Comparison of ENCODE assay signal across 8 mouse cellular contexts in the genomic region with DNA sequence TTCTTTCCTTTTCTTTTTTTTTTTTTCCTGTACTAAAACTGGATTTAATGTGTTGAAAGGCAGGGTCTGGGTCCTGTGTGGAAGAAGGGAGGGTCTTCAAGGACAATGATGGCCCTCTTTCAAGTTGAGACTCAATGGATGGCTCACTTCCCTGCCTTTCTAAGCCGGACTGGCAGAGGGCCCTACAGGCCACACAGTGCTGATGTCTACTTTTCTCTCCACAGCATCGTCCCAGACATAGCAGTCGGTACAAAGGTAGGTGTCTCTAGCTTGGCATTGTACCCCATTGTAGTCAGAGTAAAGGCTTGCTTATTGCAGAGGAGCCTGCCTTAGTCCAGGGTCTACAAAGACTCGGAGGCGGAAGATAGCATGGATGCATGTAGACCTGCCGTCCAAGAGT. TPM values are rescaled to one million over a fixed set of nuclear protein-coding genes. Genes with fewer than 3 reads are reported as not detected.
DNase-seq lines count a peak whose midpoint lies in the region; ATAC-seq and TF ChIP-seq lines count a peak whose summit lies in the region.

No protein-coding gene starts in this region.

- intact Hi-C loops in left cerebral cortex, postnatal 4 days (cut with DNase I) = no loop called here

- H3K27ac ChIP-seq in lung, embryonic 14.5 days (ENCODE audit: low read depth) = peak overlapping the region; percentile 100
- H3K27ac ChIP-seq in forebrain, embryonic 10.5 days = peak overlapping the region; percentile 44; the same call in 1 of the 2 replicates
- H3K27ac ChIP-seq in intestine, embryonic 16.5 days (ENCODE audit: low read length) = peak overlapping the region; percentile 100
- H3K27ac ChIP-seq in neural tube, embryonic 13.5 days (replicated peaks) = peak overlapping the region; percentile 100

- ATAC-seq in lung, embryonic 14.5 days (ENCODE audit: insufficient read depth) = no peak
- no peak for ATAC-seq in intestine, embryonic 16.5 days
- ATAC-seq in neural tube, embryonic 13.5 days (ENCODE audit: low read depth) = no peak
- no peak for ATAC-seq in CD4-positive, CD25-positive, alpha-beta regulatory T cell, adult 4 months

- H3K4me2 ChIP-seq in lung, embryonic 14.5 days = peak overlapping the region; percentile 96
- peak overlapping the region; percentile 96 for H3K4me2 ChIP-seq in intestine, embryonic 16.5 days (ENCODE audit: low read depth, low read length)
- H3K4me2 ChIP-seq in neural tube, embryonic 13.5 days = peak overlapping the region; percentile 98

- TF ChIP-seq CTCF in lung, embryonic 14.5 days (IDR thresholded peaks at IDR 0.05; ENCODE audit: low read depth) = no peak

- no peak for DNase-seq in lung, embryonic 14.5 days
- no peak for DNase-seq in lung, postnatal 14 days
- DNase-seq in forebrain, embryonic 10.5 days (ENCODE audit: extremely low spot score, low spot score) = no peak
- DNase-seq in left cerebral cortex, postnatal 4 days = no peak
- no peak for DNase-seq in gastrocnemius, adult 8-10 months (ENCODE audit: low spot score in 2 of 2)

- no peaks in the 10 kb centered on the region for H3K9me3 ChIP-seq in lung, embryonic 14.5 days (ENCODE audit: low read depth, low read length)
- no peaks in the 10 kb centered on the region for H3K9me3 ChIP-seq in forebrain, embryonic 10.5 days
- no peaks in the 10 kb centered on the region for H3K9me3 ChIP-seq in intestine, embryonic 16.5 days (ENCODE audit: control insufficient read depth, low read length)
- H3K9me3 ChIP-seq in neural tube, embryonic 13.5 days = no peaks in the 10 kb centered on the region

- 15% methylated on average over 6 of the region's 6 CpGs for WGBS in lung, embryonic 14.5 days
- 67% methylated on average over 6 of the region's 6 CpGs for WGBS in forebrain, embryonic 10.5 days
- 29% methylated on average over 6 of the region's 6 CpGs for WGBS in intestine, embryonic 16.5 days
- WGBS in neural tube, embryonic 13.5 days = 51% methylated on average over 6 of the region's 6 CpGs

- H3K27me3 ChIP-seq in lung, embryonic 14.5 days (ENCODE audit: insufficient read depth, low read length) = no peaks in the 10 kb centered on the region
- no peaks in the 10 kb centered on the region for H3K27me3 ChIP-seq in forebrain, embryonic 10.5 days (ENCODE audit: poor library complexity, severe bottlenecking)
- H3K27me3 ChIP-seq in intestine, embryonic 16.5 days (replicated peaks; ENCODE audit: control insufficient read depth, insufficient read depth, low read length) = no peaks in the 10 kb centered on the region
- H3K27me3 ChIP-seq in neural tube, embryonic 13.5 days = no peaks in the 10 kb centered on the region

- H3K9ac ChIP-seq in lung, embryonic 14.5 days = peak overlapping the region; percentile 99
- H3K9ac ChIP-seq in intestine, embryonic 16.5 days (ENCODE audit: low read depth, low read length) = peak overlapping the region; percentile 100
- peak overlapping the region; percentile 98 for H3K9ac ChIP-seq in neural tube, embryonic 13.5 days

- H3K36me3 ChIP-seq in lung, embryonic 14.5 days (ENCODE audit: insufficient read depth) = peaks cover 60% of the 10 kb centered on the region
- peaks cover 58% of the 10 kb centered on the region for H3K36me3 ChIP-seq in forebrain, embryonic 10.5 days (replicated peaks)
- peaks cover 30% of the 10 kb centered on the region for H3K36me3 ChIP-seq in intestine, embryonic 16.5 days (ENCODE audit: control insufficient read depth, insufficient read depth, low read length)
- peaks cover 44% of the 10 kb centered on the region for H3K36me3 ChIP-seq in neural tube, embryonic 13.5 days

- H3K4me1 ChIP-seq in lung, embryonic 14.5 days (ENCODE audit: insufficient read depth) = peaks cover 39% of the 10 kb centered on the region
- H3K4me1 ChIP-seq in forebrain, embryonic 10.5 days = peaks cover 66% of the 10 kb centered on the region
- H3K4me1 ChIP-seq in intestine, embryonic 16.5 days (ENCODE audit: control insufficient read depth, insufficient read depth, low read length) = peaks cover 66% of the 10 kb centered on the region
- H3K4me1 ChIP-seq in neural tube, embryonic 13.5 days (replicated peaks) = peaks cover 77% of the 10 kb centered on the region

- peak overlapping the region; percentile 99 for H3K4me3 ChIP-seq in lung, embryonic 14.5 days (ENCODE audit: low read depth, low read length)
- H3K4me3 ChIP-seq in forebrain, embryonic 10.5 days = peak overlapping the region; percentile 83
- H3K4me3 ChIP-seq in intestine, embryonic 16.5 days (ENCODE audit: low read length) = peak overlapping the region; percentile 97
- H3K4me3 ChIP-seq in neural tube, embryonic 13.5 days = peak overlapping the region; percentile 70

RNA-seq across cellular contexts. Expression of gene Ptbp1, which starts 2.1 kb away (rescaled TPM):
- polyA plus RNA-seq in lung, embryonic 14.5 days (2014; fragmentation: Nextera tagmentation; extraction: Ambion mirVana) = 355 and 366 TPM in 2 replicates
- polyA plus RNA-seq in forebrain, embryonic 10.5 days (2016; fragmentation: Nextera tagmentation; extraction: Ambion mirVana) = 370 and 377 TPM in 2 replicates
- polyA plus RNA-seq in intestine, embryonic 16.5 days (2015; fragmentation: Nextera tagmentation; extraction: Ambion mirVana) = 295 and 302 TPM in 2 replicates
- polyA plus RNA-seq in neural tube, embryonic 13.5 days (2015; fragmentation: Nextera tagmentation; extraction: Ambion mirVana) = 87.9 and 114 TPM in 2 replicates
- 10 to 100 TPM; 91.7 to 92.7 TPM for total RNA-seq in left cerebral cortex, postnatal 4 days (2021)
- 100 to 1,000 TPM; 103 to 274 TPM for polyA plus RNA-seq in CD4-positive, CD25-positive, alpha-beta regulatory T cell, adult 4 months (2017; shearing (Covaris generic))
- total RNA-seq in gastrocnemius, adult 8-10 months (2022) = 10 to 100 TPM; 11.8 to 19.3 (median 14.8) TPM

RNA-seq across cellular contexts. Expression of gene Prtn3, which starts 18.0 kb away (rescaled TPM):
- 3.5 and 3.7 TPM in 2 replicates for polyA plus RNA-seq in lung, embryonic 14.5 days (2014; fragmentation: Nextera tagmentation; extraction: Ambion mirVana)
- polyA plus RNA-seq in forebrain, embryonic 10.5 days (2016; fragmentation: Nextera tagmentation; extraction: Ambion mirVana) = 8.1 TPM in 2 replicates
- 2.7 and 2.8 TPM in 2 replicates for polyA plus RNA-seq in intestine, embryonic 16.5 days (2015; fragmentation: Nextera tagmentation; extraction: Ambion mirVana)
- 14.3 and 14.7 TPM in 2 replicates for polyA plus RNA-seq in neural tube, embryonic 13.5 days (2015; fragmentation: Nextera tagmentation; extraction: Ambion mirVana)
- 1 to 10 TPM; 6.9 to 7.0 TPM for total RNA-seq in left cerebral cortex, postnatal 4 days (2021)
- not detected for polyA plus RNA-seq in CD4-positive, CD25-positive, alpha-beta regulatory T cell, adult 4 months (2017; shearing (Covaris generic))
- total RNA-seq in gastrocnemius, adult 8-10 months (2022) = not detected

RNA-seq across cellular contexts. Expression of gene Plppr3, which starts 18.2 kb away (rescaled TPM):
- 31.3 and 37.4 TPM in 2 replicates for polyA plus RNA-seq in lung, embryonic 14.5 days (2014; fragmentation: Nextera tagmentation; extraction: Ambion mirVana)
- 91.4 and 102 TPM in 2 replicates for polyA plus RNA-seq in forebrain, embryonic 10.5 days (2016; fragmentation: Nextera tagmentation; extraction: Ambion mirVana)
- 25.5 and 28.2 TPM in 2 replicates for polyA plus RNA-seq in intestine, embryonic 16.5 days (2015; fragmentation: Nextera tagmentation; extraction: Ambion mirVana)
- polyA plus RNA-seq in neural tube, embryonic 13.5 days (2015; fragmentation: Nextera tagmentation; extraction: Ambion mirVana) = 343 and 361 TPM in 2 replicates
- total RNA-seq in left cerebral cortex, postnatal 4 days (2021) = 100 to 1,000 TPM; 277 to 305 TPM
- 1 to 10 TPM; 2.1 to 4.5 TPM for polyA plus RNA-seq in CD4-positive, CD25-positive, alpha-beta regulatory T cell, adult 4 months (2017; shearing (Covaris generic))
- under 1 TPM in 1 of 4 experiments, not detected in 3; 0.40 TPM for total RNA-seq in gastrocnemius, adult 8-10 months (2022)

RNA-seq across cellular contexts. Expression of gene Elane, which starts 29.8 kb away (rescaled TPM):
- polyA plus RNA-seq in lung, embryonic 14.5 days (2014; fragmentation: Nextera tagmentation; extraction: Ambion mirVana) = 0.18 and 0.26 TPM in 2 replicates
- polyA plus RNA-seq in forebrain, embryonic 10.5 days (2016; fragmentation: Nextera tagmentation; extraction: Ambion mirVana) = not detected in 2 replicates
- 0.42 and 2.4 TPM in 2 replicates for polyA plus RNA-seq in intestine, embryonic 16.5 days (2015; fragmentation: Nextera tagmentation; extraction: Ambion mirVana)
- 0.67 TPM in 1 of 2 replicates, not detected in the other for polyA plus RNA-seq in neural tube, embryonic 13.5 days (2015; fragmentation: Nextera tagmentation; extraction: Ambion mirVana)
- not detected for total RNA-seq in left cerebral cortex, postnatal 4 days (2021)
- polyA plus RNA-seq in CD4-positive, CD25-positive, alpha-beta regulatory T cell, adult 4 months (2017; shearing (Covaris generic)) = not detected
- not detected for total RNA-seq in gastrocnemius, adult 8-10 months (2022)

RNA-seq across cellular contexts. Expression of gene Cfd, which starts 34.4 kb away (rescaled TPM):
- polyA plus RNA-seq in lung, embryonic 14.5 days (2014; fragmentation: Nextera tagmentation; extraction: Ambion mirVana) = not detected in 2 replicates
- not detected in 2 replicates for polyA plus RNA-seq in forebrain, embryonic 10.5 days (2016; fragmentation: Nextera tagmentation; extraction: Ambion mirVana)
- not detected in 2 replicates for polyA plus RNA-seq in intestine, embryonic 16.5 days (2015; fragmentation: Nextera tagmentation; extraction: Ambion mirVana)
- not detected in 2 replicates for polyA plus RNA-seq in neural tube, embryonic 13.5 days (2015; fragmentation: Nextera tagmentation; extraction: Ambion mirVana)
- total RNA-seq in left cerebral cortex, postnatal 4 days (2021) = not detected
- polyA plus RNA-seq in CD4-positive, CD25-positive, alpha-beta regulatory T cell, adult 4 months (2017; shearing (Covaris generic)) = not detected
- total RNA-seq in gastrocnemius, adult 8-10 months (2022) = 100 to 1,000 TPM in 1 of 4 experiments, 10 to 100 TPM in 3; 10.7 to 257 (median 39.5) TPM

Comparison
In these comparisons a context has a peak if more than half of its experiments do, and no peak if none do; other contexts are left out.
1. H3K27ac ChIP-seq: peak in every context shown above with its lines; median percentile 100 in lung, embryonic 14.5 days; 100 in intestine, embryonic 16.5 days; 100 in neural tube, embryonic 13.5 days; 44 in forebrain, embryonic 10.5 days.